Mouse (Mus musculus) megakaryocyte, embryonic 14.5 days (primary cell): ENCODE measurements at regions not wholly inside any gene's neighbourhood (a gene's known extent, or its start where the extent isn't known, plus 50 kb on each side); places are given as distances from the start of the nearest gene placed in this dataset.

Source experiments
- FLI1 ChIP-seq: IDR thresholded peaks from 2 replicates; pipeline ENCODE4 v1.6.1; 2012; ENCODE audit warnings: low read length, inconsistent platforms, mixed read lengths
- GATA1 ChIP-seq: IDR thresholded peaks from 3 replicates; pipeline ENCODE4 v1.6.1; 2012; ENCODE audit warnings: mixed read lengths, low read length, inconsistent platforms, borderline replicate concordance

DNA sequence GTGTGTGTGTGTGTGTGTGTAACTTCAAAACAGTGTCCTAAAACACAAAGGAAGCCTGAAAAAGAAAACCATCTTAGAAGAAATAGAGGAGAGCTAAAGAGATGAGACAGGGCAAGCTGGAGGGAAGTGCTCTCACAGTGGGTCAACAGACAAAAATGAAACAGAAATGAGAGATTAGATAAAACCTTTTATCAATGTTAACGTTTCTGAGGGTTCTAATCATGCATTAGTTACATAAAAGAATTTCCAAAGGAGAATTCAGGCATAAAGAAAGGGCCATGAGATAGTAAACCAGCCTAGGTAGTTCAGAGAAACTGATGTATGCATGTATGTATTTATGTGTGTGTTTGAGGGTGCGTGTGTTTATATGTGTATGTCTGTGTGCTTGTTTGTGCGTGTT lies 319.7 kb upstream of the Runx1 start:
- TF ChIP-seq GATA1 (no peak), FLI1 (no peak)
